Mouse (Mus musculus) activated CD4-positive, CD25-positive, alpha-beta regulatory T cell, adult 4 months (primary cell): ENCODE results near the gene Cysltr1. TPM values are rescaled to one million over a fixed set of nuclear protein-coding genes. Genes with fewer than 3 reads are reported as not detected.

ENCODE experiments used
- ATAC-seq: one replicate; pipeline ENCODE4 v1.8.0; 2017
- polyA plus RNA-seq, 2 experiments: library from polyadenylated mRNA; unstranded; fragments of 100-300 nt; shearing (Covaris generic); gene quantifications; one replicate each; pipeline ENCODE4 v1.2.1; 2017

Gene Cysltr1
- 1 to 10 TPM; 4.3 to 6.5 TPM for polyA plus RNA-seq

GRCm38 (mm10) chrX:106603386-106603785 lies at the start of gene Cysltr1:
Gene Cysltr1 (minus strand): TSS chrX:106603679.
- no peak for ATAC-seq

- no peak for ATAC-seq
These were observed 31.5 kb upstream of the Cysltr1 start for GRCm38 (mm10) chrX:106634799-106635541.

DNA sequence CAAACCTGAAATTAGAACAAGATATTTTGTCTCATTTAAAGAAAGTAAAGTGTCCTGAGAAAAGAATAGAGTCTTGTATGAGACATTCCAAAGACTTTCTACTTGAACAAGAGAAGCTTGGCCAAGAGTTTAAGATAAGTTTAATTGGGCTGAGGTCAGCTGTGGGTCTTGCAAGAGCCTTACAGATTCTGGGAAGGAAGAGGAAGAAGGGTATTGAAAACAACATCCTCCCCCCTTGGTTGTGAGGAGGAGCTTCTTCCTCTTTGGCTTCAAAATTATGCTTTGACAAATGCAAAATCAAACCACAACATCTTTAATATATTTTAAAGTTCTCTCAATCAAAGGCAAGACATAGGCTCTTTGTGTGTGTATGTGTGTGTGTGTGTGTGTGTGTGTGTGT lies 30.1 kb upstream of the Cysltr1 start:
- ATAC-seq: no peak

DNA sequence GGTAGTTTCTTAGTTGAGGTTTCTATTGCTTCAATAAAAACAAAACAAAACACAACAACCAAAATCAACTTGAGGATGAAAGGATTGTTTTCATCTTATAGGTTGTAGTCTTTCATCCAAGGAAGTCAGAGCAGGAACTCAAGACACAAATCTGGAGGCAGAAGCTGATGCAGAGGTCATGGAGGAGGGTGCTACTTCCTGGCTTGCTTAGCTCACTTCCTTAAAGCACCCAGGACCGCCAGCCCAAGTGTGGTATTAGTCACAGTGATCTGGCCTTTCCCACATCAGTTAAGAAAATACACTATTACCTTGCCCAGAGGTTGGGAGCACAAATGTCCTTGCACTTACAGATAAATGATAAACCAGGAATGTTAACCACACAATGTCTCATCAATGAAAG lies 25.0 kb upstream of the Cysltr1 start:
- peak; percentile 60 for ATAC-seq

GRCm38 (mm10) chrX:106623667-106624066 lies 20.2 kb upstream of the Cysltr1 start:
- peak; percentile 70 for ATAC-seq

GRCm38 (mm10) chrX:106622512-106622911 lies 19.0 kb upstream of the Cysltr1 start:
- peak; percentile 60 for ATAC-seq

- peak; percentile 40 for ATAC-seq
These were observed 763 bp downstream of the Cysltr1 start for GRCm38 (mm10) chrX:106602574-106603258.

DNA sequence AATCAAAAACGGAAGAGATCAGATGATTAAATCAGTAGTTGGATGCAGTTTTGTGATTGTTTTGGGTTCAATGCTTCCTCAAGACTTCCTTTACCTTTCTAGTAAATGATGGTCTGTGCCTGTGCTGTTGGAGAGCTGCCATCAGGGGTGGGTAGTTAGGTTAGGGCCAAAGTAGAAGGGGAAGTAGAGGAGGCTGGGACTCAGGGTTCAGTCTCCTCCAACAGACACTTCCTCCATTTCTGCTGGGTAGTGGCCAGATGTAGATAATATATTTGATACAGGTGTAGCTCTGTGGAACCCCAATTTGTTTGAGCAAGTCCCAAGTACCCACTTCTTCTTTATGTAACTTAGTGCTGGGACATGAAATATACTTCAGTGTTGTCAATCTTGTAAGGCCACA lies 7.6 kb downstream of the Cysltr1 start:
- ATAC-seq: no peak

GRCm38 (mm10) chrX:106593914-106594313 lies 9.6 kb downstream of the Cysltr1 start:
- no peak for ATAC-seq

GRCm38 (mm10) chrX:106582886-106583285 lies 20.6 kb downstream of the Cysltr1 start, which contains the start of gene Gm5127:
Gene Gm5127 (plus strand): TSS chrX:106583186.
- ATAC-seq: no peak

GRCm38 (mm10) chrX:106582197-106582596 lies 21.3 kb downstream of the Cysltr1 start:
- no peak for ATAC-seq

DNA sequence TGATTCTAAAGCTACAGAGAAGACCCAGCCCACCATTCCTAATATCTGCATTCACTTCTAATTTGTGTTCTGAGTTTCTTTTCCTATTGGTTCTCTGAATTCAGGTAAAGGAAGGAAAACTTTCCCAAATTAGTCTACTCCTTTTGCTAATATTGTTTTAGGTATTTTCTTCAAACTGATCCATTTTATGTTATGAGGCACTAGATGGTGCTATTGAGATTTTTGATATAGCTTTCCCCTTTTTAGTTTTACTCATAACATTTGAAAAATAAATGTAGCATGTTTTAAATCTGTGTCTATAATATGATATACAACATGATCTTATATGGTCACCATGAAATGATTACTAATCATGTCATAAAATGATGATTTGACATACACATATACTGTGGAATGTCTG lies 23.1 kb downstream of the Cysltr1 start:
- ATAC-seq: no peak

- no peak for ATAC-seq
These were observed 24.5 kb downstream of the Cysltr1 start for GRCm38 (mm10) chrX:106578966-106579365.

- ATAC-seq: no peak
These were observed 48.0 kb downstream of the Cysltr1 start for GRCm38 (mm10) chrX:106555457-106555856.

GRCm38 (mm10) chrX:106536359-106536758 lies 67.1 kb downstream of the Cysltr1 start:
- no peak for ATAC-seq

Other genes starting within 250 kb of the Cysltr1 start
- gene Fndc3c1, start 118.3 kb downstream of the Cysltr1 start, polyA plus RNA-seq: not detected
- gene Gm5127, start 20.5 kb downstream of the Cysltr1 start, polyA plus RNA-seq: 1 to 10 TPM; 2.3 to 4.4 TPM
- not detected for gene Rtl3, start 237.0 kb upstream of the Cysltr1 start, polyA plus RNA-seq